Comparison of ENCODE assay signal across 9 mouse cellular contexts in genomic region chr1:138840440-138841305, GRCm38 (mm10). TPM values are rescaled to one million over a fixed set of nuclear protein-coding genes. Genes with fewer than 3 reads are reported as not detected.
A peak's percentile ranks its signal among the peaks of the same experiment; 100 is the strongest.
DNase-seq lines count a peak whose midpoint lies in the region; ATAC-seq and TF ChIP-seq lines count a peak whose summit lies in the region.
"Had no signal": no experiment of that assay in that cellular context is flagged by ENCODE, and none has a peak within 500 bp of the region (broad histone marks: within the 10 kb centered on the region; RNA-seq: fewer than 3 reads in every experiment).

No protein-coding gene starts in this region.

- peaks cover 37% of the 10 kb centered on the region for H3K4me1 ChIP-seq in kidney, embryonic 15.5 days
- H3K4me1 ChIP-seq in embryonic fibroblast, embryonic 13.5 days (ENCODE audit: control insufficient read depth, insufficient read depth, low read length), result no peaks in the 10 kb centered on the region
- peaks cover 5% of the 10 kb centered on the region; the same call in 1 of the 2 replicates for H3K4me1 ChIP-seq in hindbrain, postnatal 0 days (ENCODE audit: insufficient read depth, low read length)
- no peaks in the 10 kb centered on the region for H3K4me1 ChIP-seq in neural tube, embryonic 14.5 days (ENCODE audit: control insufficient read depth, insufficient read depth, low read length)

- DNase-seq in kidney, adult 8-10 months, result no peak
- DNase-seq in hindbrain, postnatal 0 days (ENCODE audit: low spot score), result no peak
- DNase-seq in adrenal gland, postnatal 4 days (ENCODE audit: low spot score in 2 of 2), result no peak
- DNase-seq in layer of hippocampus, postnatal 25 days (ENCODE audit: extremely low spot score in 1 of 2, low spot score in 1 of 2), result no peak
- no peak for DNase-seq in left cerebral cortex, postnatal 10 days (ENCODE audit: extremely low spot score in 1 of 2, low spot score in 2 of 2)

- no peak for ATAC-seq in kidney, embryonic 15.5 days (replicated peaks; ENCODE audit: low FRiP score)
- ATAC-seq in hindbrain, postnatal 0 days, result no peak
- no peak for ATAC-seq in neural tube, embryonic 14.5 days (ENCODE audit: low read depth)

- no peaks in the 10 kb centered on the region for H3K9me3 ChIP-seq in kidney, embryonic 15.5 days (replicated peaks)
- H3K9me3 ChIP-seq in hindbrain, postnatal 0 days (ENCODE audit: low read length), result no peaks in the 10 kb centered on the region
- no peaks in the 10 kb centered on the region for H3K9me3 ChIP-seq in neural tube, embryonic 14.5 days (ENCODE audit: control insufficient read depth, low read length)

- H3K9ac ChIP-seq in kidney, embryonic 15.5 days, result no peak overlapping the region
- H3K9ac ChIP-seq in hindbrain, postnatal 0 days (replicated peaks; ENCODE audit: low read length), result no peak overlapping the region
- no peak overlapping the region for H3K9ac ChIP-seq in neural tube, embryonic 14.5 days (replicated peaks; ENCODE audit: low read depth, low read length)

- peak overlapping the region; percentile 61 for H3K4me2 ChIP-seq in kidney, embryonic 15.5 days
- peak overlapping the region; percentile 56; the same call in 1 of the 2 replicates for H3K4me2 ChIP-seq in hindbrain, postnatal 0 days (ENCODE audit: low read depth, low read length)
- H3K4me2 ChIP-seq in neural tube, embryonic 14.5 days (ENCODE audit: low read depth, low read length), result no peak overlapping the region

- no peak overlapping the region for H3K27ac ChIP-seq in kidney, embryonic 15.5 days
- H3K27ac ChIP-seq in embryonic fibroblast, embryonic 13.5 days (ENCODE audit: insufficient read depth, low read length), result no peak overlapping the region
- H3K27ac ChIP-seq in hindbrain, postnatal 0 days, result no peak overlapping the region
- no peak overlapping the region for H3K27ac ChIP-seq in neural tube, embryonic 14.5 days (ENCODE audit: low read depth, low read length)

- TF ChIP-seq CTCF in embryonic fibroblast, embryonic 13.5 days (IDR thresholded peaks at IDR 0.05; ENCODE audit: borderline replicate concordance, insufficient read depth, low read length), result no peak
- TF ChIP-seq CTCF in hindbrain, postnatal 0 days (IDR thresholded peaks at IDR 0.05; ENCODE audit: low read depth), result no peak

- intact Hi-C loops in left cerebral cortex, postnatal 10 days (cut with DNase I), result loop anchor here (5.0 to 10.0 kb wide), 3 partner anchors 124 to 584 kb away; partner anchors contain the start of genes Dennd1b and Zbtb41

- 5% methylated on average over 25 of the region's 25 CpGs for WGBS in kidney, embryonic 15.5 days
- 7% methylated on average over 25 of the region's 25 CpGs for WGBS in hindbrain, postnatal 0 days
- WGBS in neural tube, embryonic 14.5 days, result 1% methylated on average over 25 of the region's 25 CpGs

- peak overlapping the region; percentile 39; the same call in 1 of the 2 replicates for H3K4me3 ChIP-seq in kidney, embryonic 15.5 days (replicated peaks)
- H3K4me3 ChIP-seq in embryonic fibroblast, embryonic 13.5 days (ENCODE audit: insufficient read depth, low read length), result peak overlapping the region; percentile 52
- peak overlapping the region; percentile 36 for H3K4me3 ChIP-seq in hindbrain, postnatal 0 days (ENCODE audit: low read length)
- peak overlapping the region; percentile 18; the same call in 1 of the 2 replicates for H3K4me3 ChIP-seq in neural tube, embryonic 14.5 days (ENCODE audit: low read depth, low read length)

- no peak for TF ChIP-seq POLR2A in embryonic fibroblast, embryonic 13.5 days (IDR thresholded peaks at IDR 0.05; ENCODE audit: low read depth, low read length)

- H3K36me3 ChIP-seq in kidney, embryonic 15.5 days, result no peaks in the 10 kb centered on the region
- no peaks in the 10 kb centered on the region for H3K36me3 ChIP-seq in hindbrain, postnatal 0 days (ENCODE audit: insufficient read depth, low read length)
- H3K36me3 ChIP-seq in neural tube, embryonic 14.5 days (ENCODE audit: control insufficient read depth, insufficient read depth, low read length), result no peaks in the 10 kb centered on the region

- H3K27me3 ChIP-seq in kidney, embryonic 15.5 days, result peaks cover 97% of the 10 kb centered on the region
- peaks cover 50% of the 10 kb centered on the region for H3K27me3 ChIP-seq in hindbrain, postnatal 0 days (ENCODE audit: insufficient read depth, low read length)
- peaks cover 57% of the 10 kb centered on the region for H3K27me3 ChIP-seq in neural tube, embryonic 14.5 days (ENCODE audit: control insufficient read depth, insufficient read depth, low read length)

RNA-seq across cellular contexts. Expression of gene Lhx9, which starts 7.7 kb away (rescaled TPM):
- 0.33 and 0.38 TPM in 2 replicates for polyA plus RNA-seq in kidney, embryonic 15.5 days (2015; fragmentation: Nextera tagmentation; extraction: Ambion mirVana)
- polyA plus RNA-seq in embryonic fibroblast, embryonic 13.5 days (2011; ENCODE audit: insufficient read length, low read depth, missing spikeins), result 11.6 and 18.7 TPM in 2 replicates
- total RNA-seq in hindbrain, postnatal 0 days (2014; rRNA removed), result 9.1 and 12.0 TPM in 2 replicates
- polyA plus RNA-seq in hindbrain, postnatal 0 days (2015; fragmentation: Nextera tagmentation; extraction: Ambion mirVana), result 5.4 and 15.5 TPM in 2 replicates
- 4.9 and 6.1 TPM in 2 replicates for polyA plus RNA-seq in neural tube, embryonic 14.5 days (2014; fragmentation: Nextera tagmentation; extraction: Ambion mirVana)
- 1 to 10 TPM in 1 of 2 experiments, under 1 TPM in 1; 0.31 to 1.1 TPM for total RNA-seq in adrenal gland, postnatal 4 days (2021)
- 10 to 100 TPM; 11.1 to 14.9 TPM for total RNA-seq in layer of hippocampus, postnatal 25 days (2021)
- total RNA-seq in left cerebral cortex, postnatal 10 days (2021), result 1 to 10 TPM; 1.1 TPM
- total RNA-seq: granulocyte monocyte progenitor cell, adult 5-6 weeks had no signal

RNA-seq across cellular contexts. Expression of gene 2310009B15Rik, which starts 16.0 kb away (rescaled TPM):
- polyA plus RNA-seq in kidney, embryonic 15.5 days (2015; fragmentation: Nextera tagmentation; extraction: Ambion mirVana), result 42.3 and 44.7 TPM in 2 replicates
- polyA plus RNA-seq in embryonic fibroblast, embryonic 13.5 days (2011; ENCODE audit: insufficient read length, low read depth, missing spikeins), result 10.9 and 12.2 TPM in 2 replicates
- 29.1 and 32.7 TPM in 2 replicates for total RNA-seq in hindbrain, postnatal 0 days (2014; rRNA removed)
- 45.0 and 45.6 TPM in 2 replicates for polyA plus RNA-seq in hindbrain, postnatal 0 days (2015; fragmentation: Nextera tagmentation; extraction: Ambion mirVana)
- polyA plus RNA-seq in neural tube, embryonic 14.5 days (2014; fragmentation: Nextera tagmentation; extraction: Ambion mirVana), result 32.7 and 34.3 TPM in 2 replicates
- 10 to 100 TPM; 28.9 to 29.2 TPM for total RNA-seq in adrenal gland, postnatal 4 days (2021)
- total RNA-seq in layer of hippocampus, postnatal 25 days (2021), result 10 to 100 TPM; 23.9 to 24.7 TPM
- total RNA-seq in left cerebral cortex, postnatal 10 days (2021), result 10 to 100 TPM; 14.6 to 15.4 TPM
